Mouse (Mus musculus): ENCODE data around the gene Ugt1a7c. TPM values are rescaled to one million over a fixed set of nuclear protein-coding genes. Genes with fewer than 3 reads are reported as not detected.
"Not testable (repeated sequence)": the region's sequence is repeated elsewhere in the genome, so short reads cannot be mapped to it uniquely, and the experiment has no call there.

Gene Ugt1a7c
- total RNA-seq, 2 experiments from 2014 or later, result 2.4 to 3.0 TPM

DNA sequence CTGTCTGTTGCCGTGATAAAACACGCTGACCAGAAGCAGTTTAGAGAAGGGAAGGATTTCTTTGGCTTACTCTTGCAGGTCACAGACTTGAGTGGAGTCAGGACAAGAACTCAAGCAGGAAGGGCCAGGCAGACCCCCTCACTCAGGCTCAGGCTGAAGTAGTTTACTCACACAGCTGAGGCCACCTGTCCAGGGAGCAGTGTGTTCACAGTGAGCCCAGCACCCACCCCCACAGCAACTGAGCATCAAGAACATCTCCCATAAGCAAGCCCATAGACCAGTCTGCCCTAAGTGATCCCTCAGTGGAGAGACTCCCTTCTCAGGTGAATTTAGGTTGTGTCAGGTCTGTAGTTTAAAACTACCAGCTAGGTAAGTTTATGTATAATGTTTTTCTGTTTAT is 14.7 kb downstream of the Ugt1a7c start:
- DNase-seq (ENCODE audit: low spot score in 2 of 2), result not testable (repeated sequence)

GRCm38 (mm10) chr1:88112769-88113168 is 17.9 kb downstream of the Ugt1a7c start:
- DNase-seq (ENCODE audit: low spot score in 2 of 2), result not testable (repeated sequence)

- not testable (repeated sequence) for DNase-seq (ENCODE audit: low spot score in 2 of 2)
Observed at GRCm38 (mm10) chr1:88120550-88120949, 25.7 kb downstream of the Ugt1a7c start.

- not testable (repeated sequence) for DNase-seq (ENCODE audit: low spot score in 2 of 2)
Observed at GRCm38 (mm10) chr1:88121521-88121920, 26.7 kb downstream of the Ugt1a7c start.

- not testable (repeated sequence) for DNase-seq (ENCODE audit: low spot score in 2 of 2)
Observed at GRCm38 (mm10) chr1:88125827-88126360, 31.0 kb downstream of the Ugt1a7c start.

DNA sequence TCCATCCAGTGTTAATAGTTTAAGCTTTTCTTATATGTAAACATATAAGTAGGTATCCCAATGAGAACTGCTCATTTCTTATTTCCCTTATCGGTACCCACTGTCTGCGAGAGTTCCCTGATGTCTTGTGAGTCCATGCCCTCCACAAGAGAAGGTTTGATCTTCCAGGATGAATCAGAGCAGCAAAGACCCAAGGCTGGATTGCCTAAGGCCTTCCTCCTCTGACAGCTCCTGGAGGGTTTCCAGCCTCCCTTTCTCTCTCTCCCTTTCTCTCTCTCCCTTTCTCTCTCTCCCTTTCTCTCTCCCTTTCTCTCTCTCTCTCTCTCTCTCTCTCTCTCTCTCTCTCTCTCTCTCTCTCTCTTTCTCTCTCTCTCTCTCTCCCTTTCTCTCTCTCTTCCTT is 34.2 kb downstream of the Ugt1a7c start:
- DNase-seq (ENCODE audit: low spot score in 2 of 2), result not testable (repeated sequence)

DNA sequence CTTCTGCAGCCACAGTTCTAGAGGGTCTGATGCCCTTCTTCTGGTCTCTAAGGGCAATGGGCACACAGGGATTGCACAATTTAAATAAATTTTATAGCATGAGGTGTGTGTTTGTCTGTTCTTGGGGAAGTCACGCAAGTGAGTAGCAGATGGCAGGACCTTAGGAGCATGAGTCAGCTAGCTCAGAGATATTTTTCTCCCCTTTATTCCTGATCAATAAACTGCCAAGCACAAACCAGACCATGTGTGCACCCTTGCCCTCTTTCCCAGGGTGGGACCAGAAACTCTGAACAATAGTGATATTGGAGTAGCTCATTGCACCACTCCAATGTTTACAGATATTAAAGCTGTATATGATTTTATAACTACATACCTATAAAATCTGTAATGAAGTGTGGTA is 35.4 kb downstream of the Ugt1a7c start:
- DNase-seq (ENCODE audit: low spot score in 2 of 2), result not testable (repeated sequence)

DNA sequence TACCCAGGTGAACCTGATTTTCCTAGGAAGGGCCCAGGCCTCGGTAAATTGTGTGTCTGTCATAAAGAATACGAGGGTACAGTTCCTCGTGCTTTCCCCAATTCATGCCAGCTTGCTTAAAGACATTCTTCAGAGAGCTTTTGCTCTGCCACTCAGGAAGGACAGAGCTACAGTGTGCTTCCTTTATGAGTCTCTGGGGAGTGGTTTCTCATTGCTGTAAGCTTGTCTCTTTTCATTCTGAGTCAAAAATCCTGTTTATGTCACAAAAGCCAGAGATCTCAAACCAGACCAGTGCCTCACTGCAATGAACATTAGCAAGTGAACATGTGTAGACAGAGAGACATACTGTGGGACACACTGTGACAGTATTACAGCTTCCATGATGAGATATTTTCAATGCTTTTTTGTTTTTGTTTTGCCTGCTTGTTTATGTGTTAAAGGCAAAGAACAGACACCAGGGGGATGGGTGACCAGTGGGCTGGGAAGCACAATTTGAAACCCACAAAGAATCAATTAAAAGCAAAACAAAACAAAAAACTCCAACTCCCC is 39.1 kb downstream of the Ugt1a7c start:
- DNase-seq (ENCODE audit: low spot score in 2 of 2), result no peak

GRCm38 (mm10) chr1:88134457-88135011 is 39.7 kb downstream of the Ugt1a7c start, which contains the start of gene Ugt1a6a:
TSS of gene Ugt1a6a (plus strand) at chr1:88134809.
- DNase-seq (ENCODE audit: low spot score in 2 of 2), result peak in 1 of 2 experiments; percentile 8

- not testable (repeated sequence) for DNase-seq (ENCODE audit: low spot score in 2 of 2)
Observed at GRCm38 (mm10) chr1:88135229-88135904, 40.5 kb downstream of the Ugt1a7c start.

- no peak for DNase-seq (ENCODE audit: low spot score in 2 of 2)
Observed at GRCm38 (mm10) chr1:88136646-88137045, 41.8 kb downstream of the Ugt1a7c start.

DNA sequence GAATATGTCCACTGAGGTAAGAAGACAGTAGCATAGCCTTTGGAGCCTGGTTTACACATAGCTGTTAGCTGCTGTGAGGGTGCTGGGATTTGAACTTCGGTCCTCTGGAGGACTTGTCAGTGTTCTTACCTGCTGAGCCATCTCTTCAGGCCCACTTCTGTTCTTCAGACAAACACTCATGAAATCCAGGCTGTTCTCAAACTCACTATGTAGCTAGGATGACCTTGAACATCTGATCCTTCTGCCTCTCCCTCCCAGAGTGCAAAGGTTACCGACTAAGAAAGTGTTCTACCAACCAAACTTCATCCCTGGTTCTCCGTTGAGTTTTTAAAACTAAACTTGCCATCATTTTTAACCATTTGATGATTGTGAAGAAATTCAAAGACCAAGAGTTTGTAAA is 42.4 kb downstream of the Ugt1a7c start:
- DNase-seq (ENCODE audit: low spot score in 2 of 2), result no peak

- no peak for DNase-seq (ENCODE audit: low spot score in 2 of 2)
Observed at GRCm38 (mm10) chr1:88138145-88138544, 43.3 kb downstream of the Ugt1a7c start.

DNA sequence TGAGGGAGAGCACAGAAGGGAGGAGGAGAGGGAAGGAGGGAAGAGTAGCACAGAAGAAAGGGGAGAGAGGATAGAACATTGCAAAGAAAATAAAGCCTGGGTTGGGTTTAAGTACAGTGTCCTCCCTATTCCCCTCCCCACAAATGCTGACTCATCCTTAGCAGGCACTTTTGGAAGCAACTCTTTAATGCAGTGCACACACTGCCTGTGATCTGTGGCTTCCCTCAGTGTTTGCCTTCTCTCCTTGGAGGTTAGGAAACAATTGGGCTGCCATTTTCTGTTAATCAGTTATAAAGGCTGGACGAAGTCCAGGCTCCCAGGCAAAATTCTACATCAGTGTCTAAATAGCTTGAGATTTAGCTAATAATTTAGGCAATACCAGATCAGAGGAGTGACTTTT is 45.6 kb downstream of the Ugt1a7c start:
- DNase-seq (ENCODE audit: low spot score in 2 of 2), result not testable (repeated sequence)

GRCm38 (mm10) chr1:88143966-88144675 is 49.3 kb downstream of the Ugt1a7c start:
- DNase-seq (ENCODE audit: low spot score in 2 of 2), result peak in 1 of 2 experiments; percentile 43

DNA sequence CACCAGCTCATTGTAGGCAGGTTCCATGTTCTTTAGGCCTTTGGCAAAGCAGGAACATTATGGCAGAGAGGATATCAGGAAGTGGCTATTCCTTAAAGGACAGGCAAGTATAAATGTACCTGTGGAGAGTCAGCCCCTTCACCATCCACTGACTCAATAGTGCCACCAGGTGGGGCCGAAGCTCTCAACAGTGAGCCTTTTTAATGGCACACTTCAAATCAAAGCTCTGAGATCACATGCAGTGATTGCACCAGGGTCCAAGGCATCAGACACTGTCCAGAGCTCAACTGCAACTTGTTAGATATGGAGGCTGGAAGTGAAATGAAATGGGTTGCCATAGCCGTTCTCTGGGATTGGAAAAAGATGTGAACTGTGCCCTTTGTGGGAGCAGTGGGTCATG is 50.4 kb downstream of the Ugt1a7c start:
- DNase-seq (ENCODE audit: low spot score in 2 of 2), result not testable (repeated sequence)

DNA sequence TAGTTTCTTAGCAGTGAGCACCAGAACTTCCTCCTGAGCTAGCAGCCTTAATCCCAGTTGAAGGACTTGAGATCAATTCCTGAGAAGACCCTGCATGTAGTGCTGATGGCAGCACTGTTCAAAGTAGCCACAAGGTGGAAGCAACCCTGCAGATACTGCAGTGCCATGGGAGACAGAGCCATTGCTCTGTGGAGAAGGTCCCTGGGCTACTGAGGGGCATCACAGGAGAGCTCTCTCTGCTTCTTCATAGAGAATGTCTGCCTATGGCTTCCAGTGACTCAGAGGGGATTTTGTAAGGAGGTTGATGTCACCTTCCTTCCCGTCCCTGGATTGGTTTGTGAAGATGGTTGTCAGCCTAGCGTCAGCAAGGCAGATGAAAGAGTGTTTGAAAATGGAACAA is 55.3 kb downstream of the Ugt1a7c start:
- not testable (repeated sequence) for DNase-seq (ENCODE audit: low spot score in 2 of 2)

- DNase-seq (ENCODE audit: low spot score in 2 of 2), result no peak
Observed at GRCm38 (mm10) chr1:88158430-88158829, 63.6 kb downstream of the Ugt1a7c start.

DNA sequence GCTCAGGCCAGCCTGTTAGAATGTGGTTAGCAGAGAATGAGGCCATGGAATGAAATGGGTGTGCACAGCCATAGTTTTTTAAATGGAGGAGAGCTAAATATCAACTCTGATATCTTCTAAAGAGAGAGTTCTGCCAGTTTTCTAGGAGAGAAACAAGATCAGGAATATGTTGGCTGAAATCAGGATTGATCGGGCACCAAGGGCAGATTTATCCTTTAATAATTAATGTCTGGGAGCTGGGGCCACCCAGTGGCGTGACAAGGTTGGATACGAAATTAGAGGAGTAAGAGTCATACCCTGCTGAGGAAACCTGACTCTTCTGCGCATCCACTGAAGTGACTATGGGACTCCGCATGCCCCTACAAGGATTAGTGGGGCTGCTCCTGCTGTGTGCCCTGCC is 70.8 kb downstream of the Ugt1a7c start, which contains the start of gene Ugt1a5:
Gene Ugt1a5 (plus strand): TSS at position 302 of the 400 bp plus-strand sequence.
- DNase-seq (ENCODE audit: low spot score in 2 of 2), result no peak

- DNase-seq (ENCODE audit: low spot score in 2 of 2), result not testable (repeated sequence)
Observed at GRCm38 (mm10) chr1:88172190-88172589, 77.3 kb downstream of the Ugt1a7c start.

DNA sequence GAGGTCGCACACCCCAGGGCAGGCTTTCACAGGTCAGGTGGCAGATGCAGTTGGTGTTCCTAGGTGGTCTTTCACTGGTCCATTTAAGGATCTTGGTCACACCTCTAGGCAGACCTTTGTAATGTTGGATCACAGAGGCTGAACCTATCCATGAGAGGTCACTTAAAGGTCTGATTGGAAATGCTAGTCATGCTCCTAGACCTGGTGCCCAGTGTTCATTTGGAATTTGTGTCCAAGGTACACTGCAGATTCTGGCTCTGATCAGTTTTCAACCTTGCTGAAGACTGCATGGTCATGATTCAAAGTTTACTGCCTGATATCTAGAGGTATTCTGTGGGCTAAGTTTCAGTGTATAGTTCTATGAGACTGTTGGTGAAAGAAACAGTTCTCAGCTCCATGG is 84.8 kb downstream of the Ugt1a7c start:
- DNase-seq (ENCODE audit: low spot score in 2 of 2), result no peak
